Mouse (Mus musculus) embryonic facial prominence, embryonic 15.5 days (tissue): ENCODE results near the gene Col6a5. TPM values are rescaled to one million over a fixed set of nuclear protein-coding genes. Genes with fewer than 3 reads are reported as not detected.

Experiments used
- ATAC-seq: fragments of 200-750 bp; cut with Nextera tagmentation; 2 replicates; pipeline ENCODE4 v1.8.0; 2017; ENCODE audit warnings: low read depth, moderate TSS enrichment; ENCODE audit not compliant: insufficient number of reproducible peaks, low FRiP score, low TSS enrichment
- H3K27ac ChIP-seq: fragments of 300-500 bp; sonication (generic); replicated peaks from 2 replicates; pipeline ENCODE4 v1.5.1; 2015; ENCODE audit warnings: mild to moderate bottlenecking, inconsistent platforms
- H3K27me3 ChIP-seq: fragments of 300-500 bp; sonication (generic); 2 replicates; pipeline ENCODE4 v1.6.1; 2015; ENCODE audit warnings: inconsistent platforms
- H3K36me3 ChIP-seq: fragments of 300-500 bp; sonication (generic); 2 replicates; pipeline ENCODE4 v1.6.1; 2015; ENCODE audit warnings: mild to moderate bottlenecking, inconsistent platforms
- H3K4me1 ChIP-seq: fragments of 300-500 bp; sonication (generic); 2 replicates; pipeline ENCODE4 v1.6.1; 2015; ENCODE audit warnings: inconsistent platforms
- H3K4me2 ChIP-seq: fragments of 300-500 bp; sonication (generic); replicated peaks from 2 replicates; pipeline ENCODE4 v1.6.1; 2015; ENCODE audit warnings: mild to moderate bottlenecking, inconsistent platforms
- H3K4me3 ChIP-seq: fragments of 300-500 bp; sonication (generic); replicated peaks from 2 replicates; pipeline ENCODE4 v1.5.1; 2015; ENCODE audit warnings: mild to moderate bottlenecking, inconsistent platforms
- H3K9ac ChIP-seq: fragments of 300-500 bp; sonication (generic); 2 replicates; pipeline ENCODE4 v1.6.1; 2015; ENCODE audit warnings: inconsistent platforms
- H3K9me3 ChIP-seq: fragments of 300-500 bp; sonication (generic); replicated peaks from 2 replicates; pipeline ENCODE4 v1.6.1; 2016; ENCODE audit warnings: inconsistent platforms
- WGBS: fragments of 180-500 bp; shearing (Covaris S2); methylation state at CpG from one replicate; pipeline ENCODE4 v1.1.7; 2015; 5-methylcytosine and 5-hydroxymethylcytosine counted together
- polyA plus RNA-seq: library from polyadenylated mRNA; unstranded; fragments of >200 nt; fragmentation: Nextera tagmentation; extraction: Ambion mirVana; gene quantifications from 2 replicates; pipeline ENCODE4 v1.2.1, GENCODE M21; 2015

The Col6a5 gene
- polyA plus RNA-seq, 1 experiment from 2014 or later: 0.15 TPM

DNA sequence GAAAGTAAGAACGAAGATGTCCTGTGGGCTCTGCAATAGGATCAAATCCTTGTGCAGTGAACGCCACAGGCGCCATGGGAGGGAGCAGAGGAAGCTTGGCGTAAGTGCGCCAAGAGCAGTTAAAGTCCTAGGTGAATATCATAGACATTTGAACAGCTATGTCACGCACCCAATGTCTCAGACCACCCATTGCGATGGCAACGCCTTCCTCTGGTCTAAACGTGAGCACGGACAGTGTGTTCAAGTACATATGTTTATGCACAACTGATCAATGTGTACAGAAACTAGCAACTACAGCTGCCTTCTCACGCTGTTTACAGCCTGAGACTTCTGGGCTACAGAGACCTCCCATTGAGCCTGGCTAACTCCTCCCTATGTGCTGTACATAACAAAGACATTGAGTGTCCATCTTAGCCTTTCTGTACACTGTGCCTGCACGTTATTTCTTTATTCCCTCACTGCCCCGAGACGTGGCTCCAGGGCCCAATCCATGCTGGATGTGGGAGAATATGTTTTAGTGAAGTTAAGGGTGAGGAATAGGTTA is 11.0 kb upstream of the Col6a5 start:
- Histone ChIP-seq H3K27ac (no peak overlapping the region), H3K4me3 (no peak overlapping the region), H3K27me3 (no peaks in the 10 kb centered on the region), H3K9me3 (no peaks in the 10 kb centered on the region), H3K4me2 (no peak overlapping the region), H3K36me3 (no peaks in the 10 kb centered on the region), H3K4me1 (no peaks in the 10 kb centered on the region), H3K9ac (no peak overlapping the region)
- 89% methylated on average over 14 of the region's 14 CpGs for WGBS
- no peak for ATAC-seq

DNA sequence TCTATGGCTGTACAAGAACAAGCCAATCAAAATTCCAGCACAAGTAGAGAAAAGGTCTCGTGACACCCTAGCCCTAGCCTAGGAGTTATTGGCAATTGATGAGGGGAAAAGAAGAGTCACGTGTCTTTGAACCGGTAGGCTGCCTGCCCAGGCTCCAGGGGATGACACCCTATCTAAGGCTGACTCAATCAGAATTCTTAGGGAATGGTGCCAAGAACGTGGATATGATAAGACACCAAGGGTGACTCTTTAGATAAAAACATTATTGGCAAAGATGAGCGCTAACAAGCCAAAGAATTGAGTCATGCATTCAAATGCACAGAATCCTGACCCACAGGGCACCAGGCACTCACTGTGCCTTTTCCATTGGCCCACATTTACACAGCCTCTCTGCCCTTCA is 10.5 kb upstream of the Col6a5 start:
- Histone ChIP-seq H3K36me3 (no peaks in the 10 kb centered on the region), H3K9me3 (no peaks in the 10 kb centered on the region), H3K27me3 (no peaks in the 10 kb centered on the region), H3K4me3 (no peak overlapping the region), H3K4me1 (no peaks in the 10 kb centered on the region), H3K27ac (no peak overlapping the region), H3K4me2 (no peak overlapping the region), H3K9ac (no peak overlapping the region)
- no peak for ATAC-seq
- 74% methylated on average over 5 of the region's 5 CpGs for WGBS

DNA sequence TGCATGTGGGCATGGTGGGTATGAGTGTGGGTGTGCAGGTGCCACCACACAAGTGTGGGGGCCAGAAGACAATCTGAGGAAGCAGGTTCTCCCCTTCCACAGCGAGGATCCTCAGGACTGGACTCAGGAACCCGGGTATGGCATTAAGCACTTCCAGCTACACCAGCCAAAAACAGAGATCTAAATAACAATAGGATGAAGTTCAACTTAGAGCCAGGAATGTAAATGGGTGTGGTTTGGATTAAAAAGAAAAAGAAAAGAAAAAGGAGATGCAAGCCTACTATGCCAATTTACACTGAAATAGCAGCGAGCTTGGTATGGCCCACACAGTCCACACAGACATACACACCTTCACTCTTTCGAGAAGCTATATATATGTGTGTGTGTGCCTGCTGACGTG is 7.5 kb upstream of the Col6a5 start:
- Histone ChIP-seq H3K36me3 (no peaks in the 10 kb centered on the region), H3K9ac (no peak overlapping the region), H3K4me3 (no peak overlapping the region), H3K27me3 (no peaks in the 10 kb centered on the region; the same call in 1 of the 2 replicates), H3K4me1 (no peaks in the 10 kb centered on the region), H3K9me3 (no peaks in the 10 kb centered on the region), H3K4me2 (no peak overlapping the region), H3K27ac (no peak overlapping the region)
- 68% methylated on average over 5 of the region's 5 CpGs for WGBS
- ATAC-seq: no peak

DNA sequence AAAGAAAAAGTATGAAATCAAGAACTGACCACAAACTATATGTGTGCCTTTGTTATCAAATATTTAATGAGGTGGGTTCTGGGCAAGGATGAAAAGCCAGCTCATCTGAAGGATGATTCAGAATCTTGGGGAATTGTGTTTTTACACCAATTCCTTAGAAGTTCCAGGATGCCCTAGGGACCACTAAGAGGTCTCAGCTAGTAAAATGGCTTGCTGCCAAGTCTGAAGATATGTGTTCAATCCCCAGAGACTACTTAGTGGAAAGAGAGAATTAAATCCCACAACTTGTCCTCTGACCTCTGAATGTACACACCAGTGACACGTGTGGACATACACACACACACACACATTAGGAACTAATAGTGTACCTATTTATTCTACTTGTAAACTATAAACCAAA is 1.3 kb downstream of the Col6a5 start:
- Histone ChIP-seq H3K36me3 (no peaks in the 10 kb centered on the region), H3K9me3 (no peaks in the 10 kb centered on the region), H3K4me1 (0 out of 2 replicates have a peak, but pooled peaks cover 3% of the 10 kb centered on the region), H3K9ac (no peak overlapping the region), H3K27me3 (peaks cover 3% of the 10 kb centered on the region; the same call in 1 of the 2 replicates), H3K4me2 (no peak overlapping the region), H3K27ac (no peak overlapping the region), H3K4me3 (no peak overlapping the region)
- ATAC-seq: no peak
- WGBS: 57% methylated on average over 1 of the region's 1 CpGs

DNA sequence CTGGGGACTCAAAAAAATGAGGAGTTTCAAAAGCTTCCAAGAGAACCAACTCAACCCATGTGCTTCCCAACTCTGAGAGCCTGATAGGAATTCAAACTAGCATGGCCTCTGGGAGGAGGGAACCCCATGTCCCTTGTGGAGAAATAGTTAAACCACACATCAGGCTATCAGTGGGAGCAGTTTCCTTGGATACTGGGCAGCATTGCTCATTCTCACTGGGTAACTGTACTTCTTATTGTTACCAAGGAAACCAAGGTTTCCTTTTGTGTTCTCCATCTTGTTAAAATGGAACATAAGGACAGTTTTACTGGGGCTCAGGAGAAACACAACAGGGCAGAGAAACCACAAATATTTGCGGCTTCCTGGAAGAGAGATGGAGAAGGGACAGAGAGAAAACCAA is 10.7 kb downstream of the Col6a5 start:
- H3K4me2 ChIP-seq: no peak overlapping the region
- H3K27me3 ChIP-seq: no peaks in the 10 kb centered on the region
- H3K27ac ChIP-seq: no peak overlapping the region
- no peaks in the 10 kb centered on the region for H3K4me1 ChIP-seq
- H3K36me3 ChIP-seq: no peaks in the 10 kb centered on the region
- no peak overlapping the region for H3K9ac ChIP-seq
- ATAC-seq: no peak
- H3K4me3 ChIP-seq: no peak overlapping the region
- 97% methylated on average over 1 of the region's 1 CpGs for WGBS
- no peaks in the 10 kb centered on the region for H3K9me3 ChIP-seq

DNA sequence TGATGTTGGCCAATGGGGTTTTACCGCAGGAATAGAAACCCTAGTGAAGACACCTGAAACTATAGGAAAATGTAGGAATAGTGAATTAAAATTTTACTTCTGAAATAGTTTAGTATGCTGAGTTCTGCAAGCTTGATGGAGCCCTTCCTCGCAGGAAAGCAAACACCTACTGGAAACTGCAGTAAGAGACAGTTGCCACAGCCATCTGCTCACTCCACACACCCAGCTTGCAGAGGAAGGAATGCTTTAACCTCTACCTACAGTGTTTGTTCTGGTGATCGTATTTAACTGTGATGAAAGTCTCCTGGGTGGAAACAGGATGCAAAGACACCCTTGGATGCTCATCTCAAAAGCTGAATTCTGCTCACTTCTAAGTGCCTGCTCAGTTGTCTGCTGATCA is 12.9 kb downstream of the Col6a5 start:
- WGBS: 69% methylated on average over 3 of the region's 3 CpGs
- H3K9me3 ChIP-seq: no peaks in the 10 kb centered on the region
- H3K27me3 ChIP-seq: no peaks in the 10 kb centered on the region
- H3K9ac ChIP-seq: no peak overlapping the region
- H3K4me1 ChIP-seq: no peaks in the 10 kb centered on the region
- no peaks in the 10 kb centered on the region for H3K36me3 ChIP-seq
- no peak for ATAC-seq
- no peak overlapping the region for H3K4me3 ChIP-seq
- H3K27ac ChIP-seq: no peak overlapping the region
- H3K4me2 ChIP-seq: no peak overlapping the region

DNA sequence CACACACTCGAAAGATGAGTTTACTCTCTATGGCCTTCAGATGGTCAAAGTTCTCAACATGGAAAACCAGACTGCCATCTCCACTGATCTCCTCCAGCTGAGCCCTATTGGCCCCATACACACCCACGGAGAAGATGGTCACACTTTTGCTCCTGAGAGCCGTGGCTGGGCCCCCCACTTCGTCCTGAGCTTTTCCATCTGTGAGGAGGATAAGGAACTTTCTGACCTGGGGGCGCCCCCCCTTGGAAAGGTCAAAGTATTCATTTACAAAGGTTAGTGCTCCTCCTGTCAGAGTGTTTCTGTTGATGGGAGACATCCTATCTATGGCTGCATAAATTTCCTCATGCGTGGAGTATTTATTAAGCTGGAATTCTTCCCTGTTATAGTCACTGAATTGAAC is 26.6 kb downstream of the Col6a5 start:
- 50% methylated on average over 6 of the region's 6 CpGs for WGBS
- Histone ChIP-seq H3K9me3 (no peaks in the 10 kb centered on the region), H3K27ac (no peak overlapping the region), H3K4me3 (no peak overlapping the region), H3K4me2 (no peak overlapping the region), H3K36me3 (no peaks in the 10 kb centered on the region), H3K27me3 (no peaks in the 10 kb centered on the region), H3K4me1 (no peaks in the 10 kb centered on the region), H3K9ac (no peak overlapping the region)
- no peak for ATAC-seq

DNA sequence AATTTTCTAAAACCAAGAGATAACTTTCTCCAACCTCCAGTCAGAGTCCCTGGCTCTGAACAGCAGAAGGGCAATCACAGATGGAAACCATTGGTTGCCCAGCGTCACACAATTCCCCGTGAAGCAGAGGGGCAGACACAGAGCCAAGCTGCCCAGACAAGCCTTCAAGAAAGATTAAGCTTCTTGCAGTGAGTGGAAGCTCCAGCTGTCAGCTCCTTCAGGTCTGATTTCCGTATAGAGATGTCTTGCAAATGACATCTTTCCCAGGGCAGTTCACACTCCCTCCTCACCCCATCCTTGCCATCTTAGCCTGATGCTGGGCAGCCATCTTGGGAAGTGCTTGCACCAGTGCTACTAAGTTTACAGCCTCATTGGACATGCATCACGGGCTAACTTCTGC is 31.2 kb downstream of the Col6a5 start:
- H3K9ac ChIP-seq: no peak overlapping the region
- H3K27me3 ChIP-seq: no peaks in the 10 kb centered on the region
- H3K36me3 ChIP-seq: no peaks in the 10 kb centered on the region
- no peak overlapping the region for H3K27ac ChIP-seq
- no peak for ATAC-seq
- H3K4me2 ChIP-seq: no peak overlapping the region
- no peaks in the 10 kb centered on the region for H3K4me1 ChIP-seq
- no peak overlapping the region for H3K4me3 ChIP-seq
- WGBS: 46% methylated on average over 4 of the region's 4 CpGs
- no peaks in the 10 kb centered on the region for H3K9me3 ChIP-seq

DNA sequence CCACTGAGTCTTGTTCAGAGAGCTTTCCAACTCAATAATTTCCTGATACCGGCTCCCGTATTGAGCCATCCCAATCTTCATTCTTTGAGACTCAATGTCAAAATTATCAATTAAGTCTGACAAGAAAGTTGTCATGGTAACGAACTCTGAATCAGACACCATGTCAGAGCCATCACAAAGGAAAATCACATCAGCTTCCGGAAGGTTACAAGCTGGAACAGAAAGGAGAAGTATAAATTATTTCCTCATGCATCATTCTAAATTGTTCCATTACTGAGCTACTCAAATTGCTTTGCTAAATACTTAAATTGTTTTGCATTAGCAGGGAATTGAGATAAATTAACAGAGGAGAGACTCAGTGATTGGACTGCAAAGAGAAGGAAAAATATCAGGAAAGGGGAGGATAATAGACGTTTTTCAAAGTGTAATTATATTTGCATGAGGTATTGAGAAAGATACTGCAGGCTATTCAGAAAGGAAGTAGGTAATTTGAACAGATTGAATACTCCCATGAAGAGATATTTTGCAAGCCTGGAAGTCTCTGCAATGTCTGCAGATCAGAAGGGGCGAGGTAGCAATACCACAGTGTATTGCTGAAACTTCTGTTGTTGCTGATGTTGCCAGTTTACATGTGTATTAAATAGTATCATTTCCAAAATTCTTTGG is 31.9 kb downstream of the Col6a5 start:
- no peak overlapping the region for H3K27ac ChIP-seq
- no peak overlapping the region for H3K4me3 ChIP-seq
- no peak overlapping the region for H3K9ac ChIP-seq
- no peak for ATAC-seq
- no peaks in the 10 kb centered on the region for H3K36me3 ChIP-seq
- H3K4me2 ChIP-seq: no peak overlapping the region
- no peaks in the 10 kb centered on the region for H3K27me3 ChIP-seq
- H3K4me1 ChIP-seq: no peaks in the 10 kb centered on the region
- no peaks in the 10 kb centered on the region for H3K9me3 ChIP-seq
- WGBS: 48% methylated on average over 6 of the region's 6 CpGs

DNA sequence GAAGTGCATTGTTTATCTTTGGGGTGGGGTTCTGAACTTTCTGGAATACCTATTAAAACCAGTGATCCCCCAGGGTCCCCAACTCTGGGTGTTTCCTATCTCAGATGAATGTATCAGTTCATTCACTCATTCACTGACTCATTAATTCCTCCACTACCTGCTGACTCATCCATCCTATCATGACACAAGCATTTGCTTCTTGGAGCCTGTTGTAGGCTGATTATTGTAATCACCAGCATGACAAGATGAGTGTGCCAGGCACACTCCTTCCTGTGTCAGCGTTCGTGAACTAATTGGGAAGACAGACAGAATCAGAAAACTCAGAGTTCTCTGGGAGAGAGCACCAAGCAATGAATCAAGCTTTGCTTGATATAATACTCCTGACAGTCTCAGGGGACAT is 36.8 kb downstream of the Col6a5 start:
- H3K4me2 ChIP-seq: no peak overlapping the region
- H3K9me3 ChIP-seq: no peaks in the 10 kb centered on the region
- no peaks in the 10 kb centered on the region for H3K36me3 ChIP-seq
- H3K27me3 ChIP-seq: no peaks in the 10 kb centered on the region
- WGBS: 80% methylated on average over 2 of the region's 2 CpGs
- H3K9ac ChIP-seq: no peak overlapping the region
- no peak overlapping the region for H3K27ac ChIP-seq
- no peak overlapping the region for H3K4me3 ChIP-seq
- no peaks in the 10 kb centered on the region for H3K4me1 ChIP-seq
- no peak for ATAC-seq

DNA sequence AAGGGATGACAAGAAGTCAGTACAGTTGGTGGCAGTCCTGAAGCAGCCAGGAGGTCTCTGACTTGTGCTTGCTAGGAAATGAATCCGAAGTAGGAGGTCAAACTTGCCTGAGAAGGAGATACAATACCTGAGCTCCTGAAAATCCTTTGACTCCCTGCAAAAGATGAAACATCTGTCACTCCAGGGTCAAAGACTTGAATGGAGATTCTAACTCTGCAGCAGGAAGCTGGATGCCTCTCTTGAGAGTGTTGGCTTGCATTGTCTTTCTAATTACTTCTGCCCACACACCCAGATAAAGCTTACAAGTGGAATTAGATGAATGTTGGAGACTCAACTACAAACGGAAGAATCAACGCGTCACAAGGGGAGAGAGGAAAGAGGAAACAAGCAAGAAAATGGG is 45.3 kb downstream of the Col6a5 start:
- H3K4me3 ChIP-seq: no peak overlapping the region

DNA sequence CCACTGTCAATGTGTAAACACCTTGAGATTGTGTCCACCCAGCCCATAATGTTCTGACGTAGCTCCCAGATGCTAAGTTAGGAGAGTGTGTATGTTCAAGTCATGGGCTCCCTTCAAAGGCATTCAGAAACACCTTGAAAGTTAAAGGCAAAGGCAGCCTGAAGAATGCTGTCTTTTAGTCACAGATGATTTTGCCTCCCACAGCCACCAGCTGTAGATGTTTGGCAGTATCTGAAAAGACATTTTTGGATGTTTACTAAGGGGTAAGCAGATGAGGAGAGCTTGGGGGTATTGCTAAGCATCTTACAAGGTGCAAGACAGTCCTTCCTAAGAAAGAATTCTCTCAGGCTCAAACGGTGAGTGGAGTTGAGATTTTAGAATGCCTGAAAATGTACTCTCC is 50.3 kb downstream of the Col6a5 start:
- Histone ChIP-seq H3K4me3 (no peak overlapping the region), H3K27ac (no peak overlapping the region), H3K27me3 (no peaks in the 10 kb centered on the region), H3K36me3 (no peaks in the 10 kb centered on the region), H3K4me2 (no peak overlapping the region), H3K9ac (no peak overlapping the region), H3K4me1 (no peaks in the 10 kb centered on the region), H3K9me3 (no peaks in the 10 kb centered on the region; the same call in 1 of the 2 replicates)
- ATAC-seq: no peak
- WGBS: 88% methylated on average over 2 of the region's 2 CpGs

More for the DNA sequence above, 45.3 kb downstream of the Col6a5 start:
- no peaks in the 10 kb centered on the region for H3K27me3 ChIP-seq
- H3K27ac ChIP-seq: no peak overlapping the region
- no peak overlapping the region for H3K4me2 ChIP-seq
- 41% methylated on average over 4 of the region's 4 CpGs for WGBS
- no peaks in the 10 kb centered on the region; the same call in 1 of the 2 replicates for H3K9me3 ChIP-seq
- no peaks in the 10 kb centered on the region for H3K4me1 ChIP-seq
- no peak overlapping the region for H3K9ac ChIP-seq
- no peaks in the 10 kb centered on the region for H3K36me3 ChIP-seq
- ATAC-seq: no peak
